Mouse (Mus musculus) left cerebral cortex, postnatal 25 days (tissue): ENCODE measurements around the gene Sept1. TPM values are rescaled to one million over a fixed set of nuclear protein-coding genes. Genes with fewer than 3 reads are reported as not detected.

Experiments used
- DNase-seq, 2 experiments: peaks; one replicate each; pipeline ENCODE4 v3.0.0; 2022; ENCODE audit warnings: low spot score in 2 of 2, mixed read lengths in 1 of 2
- intact Hi-C: fragments of 180-260 bp; cut with DNase I; formaldehyde crosslinking; loops from one replicate; pipeline ENCODE4 v1.15.1; 2025
- total RNA-seq, 2 experiments: library from RNA; stranded (reverse); gene quantifications; 2 replicates each; pipeline ENCODE4 v1.2.3; 2021

Sept1 gene
- total RNA-seq: 1 to 10 TPM; 3.4 to 3.6 TPM

DNA sequence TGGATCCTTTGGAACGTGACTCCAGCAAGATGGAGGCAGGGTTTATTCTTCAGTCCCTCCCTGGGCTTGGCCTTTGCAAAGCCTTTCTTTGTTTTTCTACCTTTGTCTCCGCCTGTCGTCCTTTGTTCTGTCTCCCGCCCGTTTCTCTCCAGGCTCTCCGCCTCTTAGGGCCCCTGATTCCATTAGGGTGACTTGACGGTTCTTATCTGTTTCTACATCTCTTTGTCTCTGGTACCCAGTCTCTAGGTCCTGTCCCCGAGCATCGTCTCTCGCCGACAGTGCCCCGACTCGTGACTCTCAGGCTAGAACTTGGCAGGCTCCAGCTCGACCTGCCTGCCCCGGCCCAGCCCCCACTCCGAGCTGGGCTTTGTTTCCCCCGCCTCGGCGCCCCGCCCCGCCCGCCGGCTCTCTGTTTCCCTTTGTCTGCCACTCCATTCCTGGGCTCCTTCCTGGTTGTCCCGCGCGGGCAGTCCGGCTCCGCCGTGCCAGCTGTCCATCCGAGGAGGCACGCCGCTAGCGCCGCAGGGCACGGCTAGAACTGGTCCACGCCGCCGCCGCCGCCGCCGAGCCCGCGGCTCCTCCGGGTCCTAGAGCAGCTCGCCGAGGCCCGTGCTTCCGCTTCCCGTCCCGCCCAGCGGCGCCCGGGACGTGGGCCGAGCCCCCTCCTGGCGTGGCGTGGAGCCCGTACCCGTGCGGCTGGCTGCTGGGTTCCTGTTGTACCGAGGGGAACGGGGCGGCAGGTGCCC, at the start of gene Sept1, which contains the start of gene Zfp553:
Gene Sept1, minus strand, starts transcription at position 509 of the 746 bp plus-strand sequence.
Gene Zfp553, plus strand, starts transcription at position 440 of the 746 bp plus-strand sequence.
- peak; percentile 81 to 86 for DNase-seq
- intact Hi-C loops: no loop called here

DNA sequence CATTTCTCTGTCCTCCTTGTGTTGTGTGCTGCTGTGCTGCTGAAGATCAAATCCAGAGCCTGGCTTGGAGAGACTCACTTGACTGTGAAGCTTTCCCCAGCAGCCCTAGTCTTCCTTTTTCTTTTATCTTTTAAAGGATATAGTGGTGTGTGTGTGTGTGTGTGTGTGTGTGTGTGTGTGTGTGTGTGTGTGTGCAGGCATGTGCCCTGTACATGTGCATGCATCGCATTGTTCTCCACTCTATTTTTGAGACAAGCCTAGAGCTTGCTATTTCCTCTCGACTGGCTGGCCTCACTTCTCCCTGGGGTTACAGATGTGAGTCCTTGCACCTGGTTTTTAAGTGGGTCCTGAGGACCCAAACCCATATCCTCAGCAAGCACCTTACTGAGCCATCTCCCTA, 49.3 kb upstream of the Sept1 start:
- no peak for DNase-seq
- intact Hi-C loops: no loop called here

- no peak for DNase-seq
- intact Hi-C loops: no loop called here
Observed at GRCm38 (mm10) chr7:127281114-127281513, 48.2 kb upstream of the Sept1 start.

GRCm38 (mm10) chr7:127280092-127280491, 47.2 kb upstream of the Sept1 start:
- no peak for DNase-seq
- intact Hi-C loops: no loop called here

- intact Hi-C loops: no loop called here
- no peak for DNase-seq
Observed at GRCm38 (mm10) chr7:127278311-127278710, 45.4 kb upstream of the Sept1 start.

DNA sequence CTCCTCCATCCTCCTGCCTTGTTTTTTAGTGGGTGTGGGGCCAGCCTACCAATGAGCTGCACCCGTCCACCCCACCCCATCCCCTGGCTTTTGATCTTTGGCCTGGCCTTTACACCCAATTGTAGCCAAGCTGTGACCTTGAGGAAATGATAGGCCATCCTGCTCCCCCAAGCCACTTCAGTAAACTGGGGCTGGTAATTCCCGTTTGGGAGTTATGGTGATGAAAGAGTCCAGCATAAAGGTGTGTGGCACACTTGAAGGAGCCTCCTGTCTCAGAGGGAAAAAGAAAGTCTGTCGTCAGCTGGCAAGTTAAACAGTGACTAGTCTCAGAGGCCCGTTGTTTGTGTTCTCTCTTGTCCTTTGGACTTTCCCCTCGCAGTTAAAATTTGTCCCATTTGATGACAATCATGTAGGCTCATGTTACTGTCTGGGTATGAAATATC, 43.6 kb upstream of the Sept1 start:
- intact Hi-C loops: no loop called here
- no peak for DNase-seq

DNA sequence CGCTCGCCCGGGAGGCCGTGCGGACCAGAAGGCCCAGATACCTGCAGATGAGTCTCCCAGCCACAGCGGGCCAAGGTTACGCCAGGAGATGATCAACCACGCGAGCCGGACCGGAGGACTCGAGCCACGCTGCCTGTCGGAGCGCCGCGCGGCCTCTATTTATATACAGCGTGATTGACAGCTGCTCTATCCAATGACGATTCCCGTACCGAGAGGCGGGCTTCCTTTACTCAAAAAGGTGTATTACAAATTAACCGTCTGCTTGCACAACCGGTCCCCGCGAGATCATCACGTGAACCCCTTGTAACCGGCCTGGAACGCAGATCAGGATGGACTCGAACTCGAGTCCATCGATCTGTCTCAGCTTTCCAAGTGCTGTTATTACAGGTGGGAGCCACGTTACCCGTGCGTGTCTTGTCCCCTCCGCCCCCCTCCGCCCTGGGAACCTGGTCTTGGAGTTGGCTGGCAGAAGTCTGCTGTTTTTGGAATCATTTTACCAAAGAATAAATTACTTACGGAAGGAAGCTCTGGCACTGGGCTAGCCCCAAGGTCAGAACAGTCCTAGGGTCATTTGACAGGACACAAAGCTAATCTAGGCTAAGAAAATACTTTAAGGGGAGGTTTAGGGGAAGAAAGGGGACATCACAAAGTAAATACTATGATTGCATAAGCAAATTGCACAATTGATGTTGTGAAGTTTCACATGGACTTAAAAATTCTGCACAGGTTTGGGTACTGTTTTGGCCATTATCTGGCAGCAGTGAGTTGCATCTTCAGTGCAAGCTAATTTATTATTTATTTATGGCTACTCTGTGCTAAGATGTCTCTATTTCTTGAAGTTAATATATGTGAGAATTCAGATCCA, 41.2 kb upstream of the Sept1 start, which contains the start of gene Sephs2:
Gene Sephs2, minus strand, starts transcription at position 131 of the 865 bp plus-strand sequence.
- peak; percentile 96 to 98 for DNase-seq
- intact Hi-C loops: no loop called here

- intact Hi-C loops: no loop called here
- no peak for DNase-seq
Observed at GRCm38 (mm10) chr7:127273118-127273923, 40.4 kb upstream of the Sept1 start.

- intact Hi-C loops: no loop called here
- DNase-seq: no peak
Observed at GRCm38 (mm10) chr7:127272566-127272965, 39.6 kb upstream of the Sept1 start.

- intact Hi-C loops: no loop called here
- no peak for DNase-seq
Observed at GRCm38 (mm10) chr7:127271093-127271492, 38.2 kb upstream of the Sept1 start.

DNA sequence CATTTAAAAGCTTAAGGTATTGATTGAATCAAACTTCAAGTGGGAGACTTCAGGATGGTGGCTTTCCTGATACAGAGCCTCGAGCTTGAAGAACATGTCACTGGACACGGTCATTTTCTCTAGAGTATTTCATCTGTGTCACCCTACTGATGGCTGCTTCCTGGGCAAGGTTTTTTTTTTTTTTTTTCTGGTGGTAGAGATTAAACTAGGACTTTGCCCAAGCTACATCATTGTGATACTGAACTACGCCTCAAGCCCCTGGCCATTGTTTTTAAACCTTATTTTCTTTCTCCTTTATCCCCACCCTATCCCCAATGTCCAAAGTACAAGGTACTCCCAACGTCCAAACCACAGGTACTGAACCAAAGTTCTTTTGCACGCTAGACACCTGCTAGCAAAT, 37.7 kb upstream of the Sept1 start:
- no peak for DNase-seq
- intact Hi-C loops: no loop called here

GRCm38 (mm10) chr7:127270256-127270655, 37.3 kb upstream of the Sept1 start:
- intact Hi-C loops: no loop called here

GRCm38 (mm10) chr7:127263526-127263925, 30.6 kb upstream of the Sept1 start:
- intact Hi-C loops: loop anchor here (2.0 kb wide), 1 partner anchor 77 kb away; no protein-coding TSS in a partner anchor
- no peak for DNase-seq

More at GRCm38 (mm10) chr7:127270256-127270655, 37.3 kb upstream of the Sept1 start:
- DNase-seq: no peak

GRCm38 (mm10) chr7:127262218-127262961, 29.5 kb upstream of the Sept1 start:
- intact Hi-C loops: loop anchor here (2.0 kb wide), 1 partner anchor 78 kb away; no protein-coding TSS in a partner anchor
- no peak for DNase-seq

DNA sequence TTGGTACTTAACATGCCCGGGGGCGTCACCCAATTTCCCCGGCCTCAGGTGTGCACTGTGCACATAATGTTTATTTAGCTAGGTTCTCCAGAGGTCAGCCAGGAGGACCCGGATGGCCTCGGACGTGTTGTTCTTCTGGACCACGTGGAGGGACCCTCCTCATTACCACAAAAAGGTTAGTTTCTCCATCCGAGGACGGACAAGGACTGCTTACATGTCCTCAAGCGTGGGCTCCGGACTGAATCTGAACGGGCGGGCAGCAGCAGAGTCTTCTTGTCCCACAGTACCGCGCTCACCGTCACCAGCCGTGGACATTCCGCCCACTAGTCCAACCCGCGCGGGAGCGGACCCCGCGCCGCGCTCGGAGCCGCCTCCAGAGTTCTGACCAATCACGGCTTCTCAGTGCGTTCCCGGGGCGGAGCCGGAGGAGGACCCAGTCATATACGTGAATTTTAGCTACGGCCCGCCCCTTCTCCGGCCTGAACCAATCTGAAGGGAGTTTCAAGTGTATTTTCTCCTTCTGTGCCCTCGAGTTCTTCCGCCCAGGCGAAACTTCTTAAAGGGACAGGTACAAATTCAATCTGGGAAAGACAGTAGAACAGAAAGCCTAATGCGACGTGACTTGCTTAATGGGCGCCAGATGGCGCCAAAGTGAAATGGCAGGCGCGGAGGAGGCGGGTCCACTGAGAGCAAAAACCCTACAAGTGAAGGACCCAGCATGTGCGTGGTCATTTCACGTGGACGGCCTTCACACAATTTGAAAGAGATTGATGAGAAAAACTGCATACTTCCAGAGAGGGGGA, 27.6 kb upstream of the Sept1 start, which contains the start of gene Dctpp1:
Gene Dctpp1, minus strand, starts transcription at position 401 of the 803 bp plus-strand sequence.
- peak; percentile 97 to 100 for DNase-seq
- intact Hi-C loops: no loop called here

DNA sequence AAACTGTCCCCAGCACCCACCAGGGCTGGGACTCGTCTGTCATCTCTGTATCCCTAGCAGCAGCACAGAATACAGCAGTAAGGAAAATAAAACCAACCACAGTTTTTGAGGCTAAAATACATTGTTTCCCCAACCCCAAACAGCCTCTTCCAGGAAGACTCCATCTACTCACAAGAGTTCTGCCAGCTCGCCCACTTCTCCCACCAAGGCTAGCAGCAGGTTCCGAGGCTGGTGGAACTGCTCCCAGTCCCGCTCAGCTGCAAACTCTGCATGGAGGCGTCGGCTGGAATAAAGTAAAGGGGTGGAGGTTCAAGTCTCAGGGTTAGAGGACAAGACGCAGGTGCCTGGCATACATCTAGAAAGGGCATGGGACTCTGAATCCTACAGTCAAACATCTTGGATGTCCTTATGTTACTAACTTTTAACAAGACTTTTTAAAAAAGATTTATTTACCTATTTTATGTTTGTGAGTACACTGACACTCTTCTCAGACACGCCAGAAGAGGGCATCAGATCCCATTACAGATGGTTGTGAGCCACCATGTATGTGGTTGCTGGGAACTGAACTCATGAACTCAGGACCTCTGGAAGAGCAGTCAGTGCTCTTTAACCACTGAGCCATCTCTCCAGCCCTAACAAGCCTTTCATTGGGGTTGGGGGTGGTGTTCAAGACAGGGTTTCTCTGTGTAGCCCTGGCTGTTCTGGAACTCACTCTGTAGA, 26.4 kb upstream of the Sept1 start:
- peak in 1 of 2 experiments; percentile 69 for DNase-seq
- intact Hi-C loops: no loop called here

DNA sequence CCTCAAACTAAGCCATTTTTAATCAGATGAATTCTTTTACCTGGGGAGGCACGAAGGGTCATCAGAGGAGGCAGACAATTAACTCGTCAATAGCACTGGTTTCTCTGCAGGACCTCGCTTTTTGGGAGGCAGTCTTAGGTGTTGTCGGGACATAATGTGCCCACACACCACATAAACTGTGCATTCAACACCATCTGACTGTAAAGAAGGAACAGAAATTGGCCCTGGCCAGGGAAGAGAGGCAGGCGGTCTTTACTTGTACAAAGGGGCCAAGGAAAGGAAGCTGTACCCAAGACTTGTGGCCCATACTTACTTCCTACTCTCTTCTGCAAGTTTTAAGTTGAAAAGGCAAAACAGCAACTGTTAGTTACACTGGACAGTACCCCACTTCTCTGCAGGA, 23.6 kb upstream of the Sept1 start:
- no peak for DNase-seq
- intact Hi-C loops: no loop called here
